Mouse (Mus musculus): Measurements from ENCODE around the gene 2610528J11Rik. TPM values are rescaled to one million over a fixed set of nuclear protein-coding genes. Genes with fewer than 3 reads are reported as not detected.

2610528J11Rik gene
- polyA plus RNA-seq (2012; rRNA removed; ENCODE audit: low replicate concordance): 123 and 172 TPM in 2 replicates

GRCm38 (mm10) chr4:118526408-118527334 is at the start of gene 2610528J11Rik:
Gene 2610528J11Rik, plus strand, starts transcription at chr4:118526999.

DNA sequence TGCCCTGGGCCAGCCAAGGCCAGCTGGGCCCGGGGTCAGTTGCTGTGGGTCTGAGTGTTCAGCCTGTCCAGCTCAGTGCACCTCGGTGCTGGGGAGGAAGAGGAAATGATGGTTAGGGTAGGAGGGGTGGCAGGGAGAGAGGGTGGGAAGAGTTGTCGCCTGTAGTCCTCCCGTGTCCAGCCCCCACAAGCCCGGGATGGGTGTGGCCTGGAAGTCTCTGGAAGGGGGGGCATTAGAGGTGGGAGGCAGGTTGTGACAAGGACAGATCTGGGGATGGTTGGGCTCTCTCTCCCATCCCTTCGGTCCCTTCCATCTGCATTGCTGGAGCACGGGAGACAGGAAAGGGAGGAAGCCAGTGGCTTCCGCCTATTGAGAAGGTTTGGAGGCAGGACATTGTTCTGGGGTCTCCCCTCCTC is 37.1 kb upstream of the 2610528J11Rik start, which contains the start of gene Tie1:
Gene Tie1 (minus strand): TSS at position 345 of the 416 bp plus-strand sequence.

GRCm38 (mm10) chr4:118543592-118544260 is 16.9 kb downstream of the 2610528J11Rik start, which contains the start of gene Tmem125:
Gene Tmem125, minus strand, starts transcription at chr4:118544044.

Other genes with a start within 250 kb of the 2610528J11Rik start
- 136 and 150 TPM in 2 replicates for gene Ptprf, start 235.6 kb upstream of the 2610528J11Rik start, polyA plus RNA-seq (2012; rRNA removed; ENCODE audit: low replicate concordance)
- gene Szt2, start 117.7 kb upstream of the 2610528J11Rik start, polyA plus RNA-seq (2012; rRNA removed; ENCODE audit: low replicate concordance): 29.0 and 35.2 TPM in 2 replicates
- 13.4 and 14.1 TPM in 2 replicates for gene Med8, start 117.7 kb upstream of the 2610528J11Rik start, polyA plus RNA-seq (2012; rRNA removed; ENCODE audit: low replicate concordance)
- 190 and 291 TPM in 2 replicates for gene Elovl1, start 98.9 kb upstream of the 2610528J11Rik start, polyA plus RNA-seq (2012; rRNA removed; ENCODE audit: low replicate concordance)
- 30.1 and 32.3 TPM in 2 replicates for gene Cdc20, start 89.6 kb upstream of the 2610528J11Rik start, polyA plus RNA-seq (2012; rRNA removed; ENCODE audit: low replicate concordance)
- 0.09 TPM in 1 of 2 replicates, not detected in the other for gene Mpl, start 69.5 kb upstream of the 2610528J11Rik start, polyA plus RNA-seq (2012; rRNA removed; ENCODE audit: low replicate concordance)
- 11.4 and 13.4 TPM in 2 replicates for gene Tie1, start 36.9 kb upstream of the 2610528J11Rik start, polyA plus RNA-seq (2012; rRNA removed; ENCODE audit: low replicate concordance)
- gene Tmem125, start 17.0 kb downstream of the 2610528J11Rik start, polyA plus RNA-seq (2012; rRNA removed; ENCODE audit: low replicate concordance): 39.9 and 58.3 TPM in 2 replicates
- 0.09 TPM in 1 of 2 replicates, not detected in the other for gene Cfap57, start 93.8 kb downstream of the 2610528J11Rik start, polyA plus RNA-seq (2012; rRNA removed; ENCODE audit: low replicate concordance)
- gene Ebna1bp2, start 93.8 kb downstream of the 2610528J11Rik start, polyA plus RNA-seq (2012; rRNA removed; ENCODE audit: low replicate concordance): 5.3 and 6.0 TPM in 2 replicates
- gene Olfr62, start 132.0 kb downstream of the 2610528J11Rik start, polyA plus RNA-seq (2012; rRNA removed; ENCODE audit: low replicate concordance): not detected in 2 replicates
- gene Olfr1342, start 165.8 kb downstream of the 2610528J11Rik start, polyA plus RNA-seq (2012; rRNA removed; ENCODE audit: low replicate concordance): not detected in 2 replicates
- gene Olfr1341, start 176.5 kb downstream of the 2610528J11Rik start, polyA plus RNA-seq (2012; rRNA removed; ENCODE audit: low replicate concordance): not detected in 2 replicates
- not detected in 2 replicates for gene Olfr1340, start 193.1 kb downstream of the 2610528J11Rik start, polyA plus RNA-seq (2012; rRNA removed; ENCODE audit: low replicate concordance)
- gene Olfr1339, start 205.2 kb downstream of the 2610528J11Rik start, polyA plus RNA-seq (2012; rRNA removed; ENCODE audit: low replicate concordance): not detected in 2 replicates
- not detected in 2 replicates for gene Olfr1338, start 231.7 kb downstream of the 2610528J11Rik start, polyA plus RNA-seq (2012; rRNA removed; ENCODE audit: low replicate concordance)

Measured in duodenum, adult 2 months (tissue).